Mouse (Mus musculus): ENCODE data around the gene Spo11. TPM values are rescaled to one million over a fixed set of nuclear protein-coding genes. Genes with fewer than 3 reads are reported as not detected.

The Spo11 gene
- not detected for total RNA-seq (2022)

DNA sequence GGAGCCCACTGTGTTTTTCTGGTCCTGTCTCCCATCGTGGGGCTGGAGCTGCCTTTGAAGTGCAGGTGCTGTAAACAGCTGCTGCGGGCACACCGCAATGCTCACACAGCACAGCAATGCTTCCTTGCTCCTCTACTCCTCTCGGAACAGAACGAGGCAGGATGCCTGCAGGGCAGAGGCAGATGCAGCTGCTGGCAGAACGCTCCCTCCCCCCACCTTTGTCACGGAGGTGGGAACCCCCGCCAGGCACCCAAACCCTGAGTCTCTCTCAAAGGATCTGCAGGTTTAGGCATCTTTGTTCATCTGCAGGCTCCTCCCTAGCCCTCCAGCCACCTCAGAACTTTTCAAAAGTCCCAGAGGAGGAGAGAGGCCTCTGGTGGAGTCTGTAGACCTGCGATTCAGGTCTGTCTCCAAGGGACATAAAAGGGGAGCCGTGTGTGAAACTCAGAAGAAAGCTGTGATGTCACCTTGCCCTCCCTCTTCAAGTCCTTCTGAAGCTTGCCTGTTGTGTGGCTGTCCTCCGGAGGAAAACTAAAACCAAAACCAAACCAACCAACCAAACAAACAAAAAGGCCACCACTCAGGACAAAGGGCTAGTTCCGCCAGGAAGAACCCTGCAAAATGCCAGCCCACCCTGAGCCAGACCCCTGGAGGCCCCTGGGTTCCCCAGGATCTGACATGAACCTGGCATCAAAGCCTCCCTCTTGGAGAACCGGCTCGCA is at the start of gene Spo11:
TSS of gene Spo11 (plus strand) at position 292 of the 722 bp plus-strand sequence.
- no peak for DNase-seq

- no peak for DNase-seq
Observed at GRCm38 (mm10) chr2:172929905-172930436, 47.5 kb upstream of the Spo11 start.

- no peak for DNase-seq
Observed at GRCm38 (mm10) chr2:172931137-172931898, 46.2 kb upstream of the Spo11 start.

GRCm38 (mm10) chr2:172933631-172934419 is 43.7 kb upstream of the Spo11 start:
- no peak for DNase-seq

DNA sequence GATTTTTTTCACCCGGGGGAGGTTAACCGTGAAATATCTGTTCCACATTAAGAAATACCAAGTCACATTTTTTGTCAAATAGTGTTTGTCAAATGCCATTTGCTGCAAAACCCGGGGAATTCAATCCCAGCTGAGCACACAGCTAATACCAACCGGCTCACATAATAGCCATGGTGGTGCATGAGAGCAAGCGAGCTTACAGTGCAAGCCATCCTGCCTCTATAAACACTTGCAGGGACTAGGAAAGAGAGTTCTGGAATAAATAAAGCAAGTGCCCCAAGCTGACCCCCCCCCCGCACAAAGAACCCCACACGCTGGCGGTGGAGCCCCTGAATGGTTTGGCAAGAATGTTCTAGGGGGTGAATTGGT is 43.1 kb upstream of the Spo11 start:
- DNase-seq: no peak

DNA sequence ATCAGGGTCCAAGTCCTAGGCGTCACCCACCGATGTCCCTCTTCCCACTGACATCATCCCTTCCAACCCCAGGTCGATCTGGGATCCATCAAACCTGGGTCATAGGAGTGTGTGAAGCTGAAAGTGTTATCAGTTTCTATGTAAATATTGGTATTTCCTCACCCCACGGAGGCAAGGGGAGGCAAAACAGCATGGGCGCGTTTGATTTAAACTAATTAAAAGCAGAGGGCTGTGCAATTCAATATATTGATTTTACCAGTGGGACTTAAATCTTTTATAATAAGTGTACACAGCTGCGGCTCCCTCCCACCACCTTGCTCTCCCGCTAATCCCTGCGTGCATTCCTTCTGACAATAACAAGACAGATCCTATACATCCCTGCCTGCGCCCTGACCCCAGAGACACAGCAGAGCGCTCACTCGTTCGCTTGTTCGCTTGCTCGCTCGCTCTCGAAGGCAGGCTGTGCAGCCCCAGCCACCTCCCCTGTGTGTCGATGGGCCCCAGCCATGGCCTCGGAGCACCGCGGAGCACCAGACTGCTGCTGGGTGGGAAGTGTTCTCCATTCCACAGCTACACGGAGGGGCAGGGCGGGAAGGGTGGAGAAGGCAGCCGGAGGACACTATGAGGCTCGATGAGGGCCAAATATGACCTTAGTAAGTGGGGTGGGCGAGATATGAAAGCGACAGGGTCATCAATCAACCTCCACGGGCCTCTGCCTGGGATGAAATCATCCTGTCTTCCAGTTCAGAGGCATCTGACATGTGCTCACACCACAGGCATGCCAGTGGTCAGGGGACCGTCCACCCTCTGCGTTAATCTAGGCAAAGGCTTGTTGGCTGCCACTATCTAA is 42.4 kb upstream of the Spo11 start:
- DNase-seq: no peak

DNA sequence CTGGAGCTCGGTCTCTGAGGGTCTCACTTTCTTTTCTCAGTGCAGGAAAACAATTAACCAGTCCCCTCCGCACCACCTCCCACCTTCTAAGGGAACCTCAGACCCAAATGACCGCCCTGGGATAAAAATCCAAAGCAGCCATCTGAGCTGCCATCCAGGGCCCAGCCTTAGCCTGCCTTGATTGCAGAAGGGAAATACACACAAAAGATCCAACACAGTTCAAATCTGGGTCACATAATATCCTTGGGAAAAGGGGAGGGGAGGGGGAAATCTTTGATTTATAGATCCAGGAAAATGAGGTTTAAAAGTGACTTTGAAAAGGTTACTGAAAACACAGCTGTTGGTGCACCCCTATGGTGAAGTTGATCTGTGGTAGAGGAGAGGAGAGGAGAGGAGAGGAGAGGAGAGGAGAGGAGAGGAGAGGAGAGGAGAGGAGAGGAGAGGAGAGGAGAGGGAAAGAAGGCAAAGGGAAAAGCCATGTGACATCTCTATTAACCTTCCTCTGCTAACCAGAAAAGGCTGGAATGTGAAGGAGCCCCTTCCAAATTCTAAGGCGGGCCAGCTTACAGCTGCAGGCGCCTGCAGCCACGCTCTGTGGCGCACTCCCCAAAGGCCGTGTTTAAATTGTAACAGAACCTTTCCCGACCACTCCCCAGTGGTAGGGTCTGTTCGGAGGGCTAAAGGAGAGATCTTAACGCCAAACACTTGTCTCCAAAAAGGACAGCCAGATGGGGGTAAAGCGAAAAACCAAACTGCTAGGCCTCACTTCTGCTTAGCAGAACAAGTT is 41.5 kb upstream of the Spo11 start:
- DNase-seq: no peak

GRCm38 (mm10) chr2:172936844-172937243 is 40.7 kb upstream of the Spo11 start:
- no peak for DNase-seq

DNA sequence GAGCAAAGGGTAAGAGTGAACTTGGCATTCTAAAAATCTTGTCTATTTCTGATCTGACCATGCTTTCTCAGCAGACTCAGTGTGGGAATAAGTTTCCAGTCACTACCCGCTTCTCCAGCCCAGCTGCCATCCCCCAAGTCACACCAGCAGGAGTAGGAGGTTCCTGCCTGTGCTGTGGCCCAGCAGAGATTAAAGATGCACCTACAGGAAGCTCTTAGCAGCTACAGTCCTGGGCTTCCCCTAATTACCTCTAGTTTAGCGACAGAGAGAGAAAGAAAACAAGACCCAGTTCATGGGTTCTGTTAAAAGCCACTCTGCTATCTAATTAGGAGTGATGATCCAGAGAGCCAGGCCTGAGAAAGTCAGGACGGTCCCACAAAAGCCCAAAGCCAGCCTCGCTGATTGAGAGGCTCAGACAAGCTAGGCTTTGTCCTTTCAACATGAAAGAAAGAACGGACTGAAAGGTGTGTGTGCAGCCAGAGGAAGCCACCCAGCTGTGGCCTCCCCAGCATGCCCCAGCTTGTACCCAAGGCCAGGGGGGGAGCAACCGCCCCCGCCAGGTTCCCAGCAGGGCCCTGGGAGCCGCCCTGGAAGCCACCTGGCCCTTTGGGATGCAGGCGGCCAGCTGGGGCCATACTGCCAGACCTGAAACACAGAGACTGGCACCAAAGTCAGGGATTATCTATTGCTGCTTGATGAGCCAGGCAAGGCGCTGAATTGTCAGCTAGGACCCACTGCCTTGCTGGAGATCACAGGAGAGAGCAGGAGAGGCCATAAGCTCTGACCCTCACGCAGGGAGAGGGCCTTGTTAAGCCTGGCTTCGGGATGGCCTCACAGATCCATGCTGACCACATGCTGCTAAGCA is 39.9 kb upstream of the Spo11 start:
- DNase-seq: no peak

DNA sequence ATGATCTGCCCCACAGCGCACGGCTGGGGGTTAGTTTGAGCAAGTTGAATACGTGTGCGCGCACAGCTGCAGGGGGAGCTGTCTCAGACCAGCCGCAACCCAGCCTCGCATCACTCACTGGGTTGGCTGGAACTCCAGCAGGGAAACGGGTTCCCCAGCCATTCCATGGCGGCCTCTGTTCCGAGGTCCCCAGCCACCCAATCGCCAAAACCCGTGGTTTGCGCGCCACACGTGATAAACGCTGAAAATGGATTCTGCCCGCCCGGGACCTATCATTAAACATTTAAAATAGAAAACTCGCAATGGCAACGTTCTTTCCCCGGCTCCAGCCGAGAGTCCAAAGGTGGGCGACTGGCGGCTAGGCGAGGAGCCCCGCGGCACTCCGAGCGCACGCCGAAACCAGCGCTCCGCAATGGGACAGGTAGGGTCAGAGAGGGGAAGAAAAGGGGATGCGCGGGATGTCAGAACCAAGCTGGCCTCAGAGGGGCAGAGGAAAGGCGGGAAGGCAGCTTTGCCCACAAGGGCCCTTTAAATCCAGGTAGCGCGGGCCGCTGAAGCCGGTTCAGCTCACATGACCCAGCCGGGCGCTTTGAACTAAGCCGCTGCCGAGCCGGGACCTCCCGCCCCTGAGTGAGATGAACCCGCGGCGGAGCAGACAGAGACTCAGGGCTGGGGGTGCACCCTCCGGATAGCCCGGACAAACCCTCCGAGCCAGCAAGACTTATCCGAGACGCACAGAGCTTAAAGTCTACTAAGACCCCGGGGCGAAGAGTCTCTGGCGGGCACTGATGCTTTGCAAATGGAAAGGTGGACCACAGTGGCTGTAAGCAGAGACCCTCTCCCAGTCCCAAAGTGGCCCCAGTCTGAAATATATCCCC is 38.5 kb upstream of the Spo11 start:
- no peak for DNase-seq

- DNase-seq: no peak
Observed at GRCm38 (mm10) chr2:172939639-172940002, 37.9 kb upstream of the Spo11 start.

DNA sequence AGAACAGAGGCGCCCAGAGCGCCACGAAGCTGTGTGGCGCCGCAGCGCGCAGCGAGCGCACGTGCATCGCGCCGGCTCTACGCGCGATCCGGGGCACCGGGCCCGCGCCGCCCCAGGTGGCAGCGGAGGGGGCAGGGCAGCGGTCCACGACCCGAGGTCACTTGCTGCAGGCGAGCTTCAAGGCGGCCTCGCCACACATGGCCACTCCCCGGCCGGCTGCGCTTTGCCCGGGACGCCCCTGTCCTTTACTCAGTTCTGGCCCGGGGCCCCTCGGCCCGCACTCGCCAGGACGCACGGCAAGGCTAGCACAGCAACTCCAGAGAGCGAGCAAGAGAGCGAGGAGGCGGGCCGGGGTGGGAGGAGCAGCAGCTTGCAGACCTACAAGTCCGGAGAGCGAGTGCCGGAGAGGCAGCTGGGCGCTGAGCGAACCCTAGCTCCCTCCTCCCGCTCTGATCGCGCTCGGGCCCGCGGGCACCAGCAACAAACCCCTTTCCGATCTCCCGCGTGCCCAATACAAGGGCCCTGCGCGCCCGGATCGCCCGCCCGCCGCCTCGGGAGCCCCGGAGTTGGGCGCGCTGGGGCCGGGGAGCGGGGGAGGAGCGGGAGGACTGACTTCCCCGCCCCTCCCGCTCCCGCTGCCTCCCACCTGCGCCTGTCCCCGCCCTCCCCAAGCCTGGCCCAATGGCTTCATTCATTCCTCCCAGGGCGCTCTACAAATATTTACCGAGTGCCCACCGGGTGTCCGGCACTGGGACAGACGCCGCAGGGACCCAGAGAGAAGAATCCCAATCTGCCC is 37.3 kb upstream of the Spo11 start, which contains the start of gene Bmp7:
TSS of gene Bmp7 (minus strand) at position 319 of the 796 bp plus-strand sequence.
- DNase-seq: peak; percentile 74

DNA sequence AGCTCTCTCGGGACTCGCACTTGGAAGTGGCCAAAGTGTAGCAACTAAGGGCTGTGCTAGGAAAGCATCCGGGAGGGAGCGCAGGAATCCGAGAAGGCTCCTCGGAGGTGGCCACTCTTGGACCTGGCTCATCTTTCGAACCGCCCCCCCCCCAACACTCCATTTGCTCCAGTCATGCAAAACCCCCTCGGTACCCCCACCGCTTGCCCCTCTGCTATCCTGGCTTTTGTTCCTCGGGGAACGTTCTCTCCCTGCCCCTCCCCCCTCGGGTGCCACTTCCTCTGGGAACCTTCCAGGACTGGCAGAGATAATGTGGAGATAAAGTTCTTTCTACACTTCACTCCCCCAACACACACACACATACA is 36.7 kb upstream of the Spo11 start:
- DNase-seq: no peak

DNA sequence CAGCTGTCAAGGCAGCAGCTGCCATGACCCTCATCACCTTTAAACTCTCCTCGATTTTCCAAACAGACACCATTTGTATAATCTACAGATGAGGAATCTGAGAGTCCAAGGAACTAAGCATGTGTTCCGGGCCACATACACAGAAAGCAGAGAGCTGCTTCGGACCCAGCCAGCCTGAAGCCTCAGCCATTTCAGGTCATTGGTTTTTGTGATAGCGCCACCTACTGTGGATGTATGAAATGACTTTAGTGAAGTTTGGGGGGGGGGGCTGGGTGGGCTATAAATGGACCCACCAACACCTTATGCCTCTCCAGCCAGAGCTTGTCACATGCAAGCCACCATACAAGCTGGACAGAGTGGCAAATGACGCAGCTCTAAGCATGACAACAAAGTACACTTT is 28.4 kb upstream of the Spo11 start:
- no peak for DNase-seq

DNA sequence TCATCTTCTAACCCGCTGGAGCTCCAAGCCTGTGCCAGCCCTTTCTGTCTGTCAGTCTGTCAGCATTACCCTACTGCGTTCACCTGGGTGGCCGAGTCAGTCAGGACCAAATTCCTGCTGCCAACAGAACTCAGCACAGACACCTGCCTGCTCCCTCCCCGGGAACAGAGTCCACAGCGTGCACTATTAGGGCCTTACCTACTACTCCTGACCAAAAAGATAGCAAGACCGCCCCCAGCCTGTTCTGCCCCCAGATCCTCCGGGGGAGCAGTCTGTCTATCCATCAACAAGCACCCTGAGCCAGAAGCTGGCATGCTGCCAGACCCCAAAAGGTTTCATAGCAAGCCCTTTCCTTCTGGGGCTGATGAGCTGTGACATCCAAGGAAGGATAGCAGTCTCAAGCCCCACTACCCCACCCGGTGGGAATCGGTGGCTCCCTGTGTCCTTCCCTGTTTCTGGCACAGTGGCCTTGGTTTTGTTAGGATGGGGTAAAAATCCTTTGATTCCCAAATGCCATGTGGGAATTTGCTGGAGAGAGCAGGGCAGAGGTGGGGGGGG is 27.3 kb upstream of the Spo11 start:
- DNase-seq: no peak

DNA sequence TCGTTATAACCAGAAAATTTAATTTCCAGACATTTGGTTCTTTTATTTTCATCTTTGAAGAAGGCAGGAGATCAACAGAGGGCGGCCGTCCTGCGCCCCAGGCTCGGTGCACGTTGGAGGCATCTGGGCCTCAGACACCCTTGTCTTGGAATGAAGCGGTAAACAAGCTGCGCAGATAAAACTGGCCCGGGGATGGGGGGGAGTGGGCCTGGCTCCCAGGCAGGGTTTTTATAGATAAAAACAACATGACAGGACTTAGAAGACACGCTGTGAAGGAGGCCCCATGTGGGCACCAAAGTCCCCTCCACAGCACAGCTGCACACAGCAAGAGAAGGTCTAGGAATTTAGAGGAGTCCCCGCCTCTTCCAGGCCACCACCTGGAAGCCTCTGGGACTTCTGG is 26.8 kb upstream of the Spo11 start:
- DNase-seq: no peak

DNA sequence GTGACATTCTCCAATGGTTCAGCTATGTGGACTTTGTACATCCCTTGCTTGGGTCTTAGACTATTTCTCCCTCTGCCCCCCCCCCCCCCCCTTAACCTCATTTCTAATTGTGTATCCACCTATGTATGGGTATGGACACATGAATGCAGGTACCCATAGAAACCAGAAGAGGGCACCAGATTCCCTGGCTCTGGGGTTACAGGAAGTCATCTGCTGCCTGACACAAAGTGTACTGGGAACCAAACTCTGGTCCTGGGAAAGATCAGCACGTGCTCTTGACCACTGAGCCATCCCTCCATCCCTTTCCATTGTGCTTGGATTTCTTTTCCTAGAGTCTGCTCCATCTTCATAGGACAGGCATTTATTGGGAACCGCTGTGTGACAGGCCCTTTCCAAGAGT is 25.5 kb upstream of the Spo11 start:
- no peak for DNase-seq

DNA sequence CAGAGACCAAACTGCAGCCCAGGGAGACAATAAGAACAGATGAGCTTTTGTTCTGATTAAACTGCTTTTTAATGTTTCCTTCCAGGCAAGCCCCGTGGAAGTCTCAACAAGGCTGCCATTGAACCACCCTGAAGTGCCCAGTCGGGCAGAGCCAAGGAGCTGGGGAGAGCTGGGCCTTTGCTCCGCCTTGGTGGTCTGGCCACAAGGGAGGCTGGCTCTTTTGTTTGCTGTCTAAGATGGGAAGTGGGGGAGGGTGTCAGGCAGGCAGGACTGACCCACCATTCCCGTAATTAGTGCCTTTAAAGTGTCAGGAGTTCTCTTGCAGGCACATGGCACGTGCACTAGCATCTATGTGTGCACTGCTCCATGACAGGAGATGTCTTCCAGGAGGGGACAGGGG is 18.9 kb upstream of the Spo11 start:
- no peak for DNase-seq

All from adrenal gland, adult 8-10 months (tissue).